Mouse (Mus musculus) limb, embryonic 13.5 days (tissue): ENCODE results near the gene Mzt1. TPM values are rescaled to one million over a fixed set of nuclear protein-coding genes. Genes with fewer than 3 reads are reported as not detected.
"Not testable (repeated sequence)": the region's sequence is repeated elsewhere in the genome, so short reads cannot be mapped to it uniquely, and the experiment has no call there.

ENCODE experiments used
- ATAC-seq: fragments of 200-750 bp; cut with Nextera tagmentation; 2 replicates; pipeline ENCODE4 v1.8.0; 2017; ENCODE audit warnings: low read depth, moderate number of reproducible peaks, moderate TSS enrichment; ENCODE audit not compliant: low FRiP score
- H3K27ac ChIP-seq: fragments of 300-500 bp; sonication (generic); 2 replicates; pipeline ENCODE4 v1.5.1; 2015; ENCODE audit warnings: inconsistent platforms, mild to moderate bottlenecking, moderate library complexity
- H3K27me3 ChIP-seq: fragments of 300-500 bp; sonication (generic); 2 replicates; pipeline ENCODE4 v1.6.1; 2015; ENCODE audit warnings: mild to moderate bottlenecking, inconsistent platforms
- H3K36me3 ChIP-seq: fragments of 300-500 bp; sonication (generic); 2 replicates; pipeline ENCODE4 v1.6.1; 2015; ENCODE audit warnings: inconsistent platforms, mild to moderate bottlenecking, moderate library complexity
- H3K4me1 ChIP-seq: fragments of 300-500 bp; sonication (generic); 2 replicates; pipeline ENCODE4 v1.6.1; 2015; ENCODE audit warnings: inconsistent platforms
- H3K4me2 ChIP-seq: fragments of 300-500 bp; sonication (generic); replicated peaks from 2 replicates; pipeline ENCODE4 v1.6.1; 2015; ENCODE audit warnings: inconsistent platforms, mild to moderate bottlenecking, moderate library complexity
- H3K4me3 ChIP-seq: fragments of 300-500 bp; sonication (generic); 2 replicates; pipeline ENCODE4 v1.5.1; 2015; ENCODE audit warnings: moderate library complexity, mild to moderate bottlenecking, inconsistent platforms
- H3K9ac ChIP-seq: fragments of 300-500 bp; sonication (generic); 2 replicates; pipeline ENCODE4 v1.6.1; 2015; ENCODE audit warnings: mild to moderate bottlenecking, inconsistent platforms
- H3K9me3 ChIP-seq: fragments of 300-500 bp; sonication (generic); 2 replicates; pipeline ENCODE4 v1.6.1; 2016; ENCODE audit warnings: inconsistent platforms
- WGBS: fragments of 180-500 bp; shearing (Covaris S2); methylation state at CpG from one replicate; pipeline ENCODE4 v1.1.7; 2015; 5-methylcytosine and 5-hydroxymethylcytosine counted together
- polyA plus RNA-seq: library from polyadenylated mRNA; unstranded; fragments of >200 nt; fragmentation: Nextera tagmentation; extraction: Ambion mirVana; gene quantifications from 2 replicates; pipeline ENCODE4 v1.2.1, GENCODE M21; 2015

Mzt1 gene
- polyA plus RNA-seq, 1 experiment from 2014 or later, result 92.7 TPM

- H3K36me3 ChIP-seq, result peaks cover 25% of the 10 kb centered on the region
- ATAC-seq, H3K27me3 ChIP-seq, H3K27ac ChIP-seq, H3K9me3 ChIP-seq, H3K9ac ChIP-seq, H3K4me2 ChIP-seq, H3K4me3 ChIP-seq: not testable (repeated sequence)
- peaks cover 14% of the 10 kb centered on the region for H3K4me1 ChIP-seq
- WGBS, result 85% methylated on average over 5 of the region's 5 CpGs
Measured at GRCm38 (mm10) chr14:99039308-99039707, 6.6 kb downstream of the Mzt1 start.

GRCm38 (mm10) chr14:99037703-99038102, 8.2 kb downstream of the Mzt1 start:
- peaks cover 35% of the 10 kb centered on the region for H3K36me3 ChIP-seq
- no peaks in the 10 kb centered on the region for H3K27me3 ChIP-seq
- H3K27ac ChIP-seq, result no peak overlapping the region
- no peak overlapping the region for H3K9ac ChIP-seq
- H3K9me3 ChIP-seq, result no peaks in the 10 kb centered on the region
- H3K4me3 ChIP-seq, result no peak overlapping the region
- H3K4me2 ChIP-seq, result no peak overlapping the region
- ATAC-seq, result no peak
- WGBS, result 83% methylated on average over 2 of the region's 2 CpGs
- peaks cover 3% of the 10 kb centered on the region for H3K4me1 ChIP-seq

GRCm38 (mm10) chr14:99036039-99036438, 9.9 kb downstream of the Mzt1 start:
- no peak for ATAC-seq
- WGBS, result 69% methylated on average over 4 of the region's 4 CpGs
- H3K4me1 ChIP-seq, result no peaks in the 10 kb centered on the region

DNA sequence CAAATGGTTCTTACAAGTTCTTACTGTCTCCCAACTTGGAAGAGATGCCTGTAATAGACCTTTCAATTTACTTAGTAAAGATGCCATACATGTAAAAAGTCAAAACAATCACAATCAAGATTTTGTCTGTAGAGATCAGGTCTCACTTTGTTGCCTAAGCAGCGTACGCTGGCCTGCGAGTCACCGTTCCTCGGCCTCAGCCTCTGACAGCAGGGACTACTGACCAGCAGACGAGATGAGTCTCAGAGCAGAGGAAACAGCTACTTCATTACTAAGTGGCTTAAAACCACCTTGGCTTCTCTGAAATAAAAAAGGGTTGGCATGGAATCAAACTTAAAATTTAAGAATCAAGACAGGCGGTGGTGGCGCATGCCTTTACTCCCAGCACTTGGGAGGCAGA, 11.1 kb downstream of the Mzt1 start:
- not testable (repeated sequence) for H3K4me2 ChIP-seq, ATAC-seq, H3K4me3 ChIP-seq, H3K27ac ChIP-seq, H3K27me3 ChIP-seq, H3K4me1 ChIP-seq, H3K9me3 ChIP-seq, H3K9ac ChIP-seq
- peaks cover 45% of the 10 kb centered on the region for H3K36me3 ChIP-seq
- 97% methylated on average over 8 of the region's 8 CpGs for WGBS

More at GRCm38 (mm10) chr14:99036039-99036438, 9.9 kb downstream of the Mzt1 start:
- no peak overlapping the region for H3K9ac ChIP-seq
- no peak overlapping the region for H3K4me2 ChIP-seq
- H3K27me3 ChIP-seq, result no peaks in the 10 kb centered on the region
- peaks cover 45% of the 10 kb centered on the region for H3K36me3 ChIP-seq
- no peak overlapping the region for H3K4me3 ChIP-seq
- H3K27ac ChIP-seq, result no peak overlapping the region
- H3K9me3 ChIP-seq, result no peaks in the 10 kb centered on the region

DNA sequence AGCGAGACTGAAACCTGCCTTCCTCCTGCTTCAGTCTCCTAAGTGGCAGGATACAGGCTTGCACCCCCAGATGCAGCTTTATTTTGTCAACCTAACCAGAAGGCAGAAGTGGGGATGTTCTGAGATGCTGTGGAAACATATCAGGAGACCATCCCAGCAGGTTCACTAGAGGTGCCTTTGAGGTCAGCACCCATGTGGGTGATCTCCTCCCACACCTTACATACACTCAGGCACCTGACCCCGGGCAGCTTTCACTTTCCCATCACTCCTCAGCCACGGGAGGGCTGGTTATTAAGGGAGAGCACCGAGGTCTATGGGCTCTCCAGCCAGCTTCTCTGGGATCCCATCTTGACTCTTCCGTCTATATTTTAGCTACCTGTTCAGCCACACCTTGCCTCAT, 13.3 kb downstream of the Mzt1 start:
- Histone ChIP-seq H3K4me3 (no peak overlapping the region), H3K4me1 (no peaks in the 10 kb centered on the region; the same call in 1 of the 2 replicates), H3K27ac (no peak overlapping the region), H3K27me3 (no peaks in the 10 kb centered on the region), H3K36me3 (peaks cover 26% of the 10 kb centered on the region), H3K9me3 (no peaks in the 10 kb centered on the region), H3K9ac (no peak overlapping the region), H3K4me2 (no peak overlapping the region)
- WGBS, result 77% methylated on average over 5 of the region's 5 CpGs
- no peak for ATAC-seq

DNA sequence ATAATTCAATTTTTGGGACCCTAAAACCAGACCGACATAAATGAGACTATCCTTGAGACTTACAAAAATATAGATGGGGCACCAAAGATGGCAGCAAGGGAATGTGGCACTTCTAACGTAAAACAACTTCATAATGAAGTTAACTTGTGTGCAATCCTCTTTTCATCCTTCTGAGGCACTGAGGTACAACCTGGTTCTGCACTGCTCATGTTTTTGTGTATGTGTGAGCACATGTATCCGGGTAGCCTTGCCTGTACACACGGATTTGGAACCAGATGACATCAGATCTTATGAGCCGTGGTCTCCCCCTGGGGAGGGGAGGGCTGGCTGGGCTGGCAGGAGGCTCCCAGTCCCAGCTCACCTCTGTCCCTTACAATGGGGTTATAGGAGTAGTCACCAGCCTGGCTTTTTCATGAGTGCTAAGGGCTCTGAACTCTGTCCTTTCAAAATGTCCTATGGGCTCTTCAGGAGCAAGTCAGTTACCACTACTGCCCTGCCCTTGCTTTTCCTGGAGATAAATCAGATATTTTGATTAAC, 14.5 kb downstream of the Mzt1 start:
- Histone ChIP-seq H3K4me3 (no peak overlapping the region), H3K4me1 (no peaks in the 10 kb centered on the region; the same call in 1 of the 2 replicates), H3K27ac (no peak overlapping the region), H3K4me2 (no peak overlapping the region), H3K9ac (no peak overlapping the region), H3K36me3 (peaks cover 25% of the 10 kb centered on the region), H3K9me3 (peaks cover 5% of the 10 kb centered on the region; the same call in 1 of the 2 replicates), H3K27me3 (no peaks in the 10 kb centered on the region)
- ATAC-seq, result no peak
- 79% methylated on average over 5 of the region's 5 CpGs for WGBS

DNA sequence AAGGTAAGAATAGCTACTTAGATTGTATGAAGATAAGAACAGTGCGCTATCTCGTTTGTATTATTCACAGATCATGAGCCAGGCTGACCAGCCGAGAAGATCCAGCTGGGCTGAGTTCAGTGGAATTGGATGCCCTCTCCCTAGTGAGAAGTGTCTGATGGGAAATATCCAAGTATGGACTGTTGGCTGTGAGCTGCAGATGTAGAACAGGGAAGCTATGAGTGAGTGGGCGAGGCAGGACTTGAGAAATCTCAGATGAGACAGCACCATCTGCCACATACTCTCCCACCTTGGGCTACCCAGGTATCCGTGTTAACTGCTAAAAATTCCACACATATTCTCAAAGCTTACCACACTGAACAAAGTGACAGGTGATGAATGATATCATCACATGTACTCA, 15.9 kb downstream of the Mzt1 start:
- 86% methylated on average over 5 of the region's 5 CpGs for WGBS
- Histone ChIP-seq H3K27me3 (no peaks in the 10 kb centered on the region), H3K36me3 (peaks cover 20% of the 10 kb centered on the region), H3K4me1 (no peaks in the 10 kb centered on the region; the same call in 1 of the 2 replicates), H3K9me3 (peaks cover 5% of the 10 kb centered on the region; the same call in 1 of the 2 replicates), H3K27ac (no peak overlapping the region), H3K4me2 (no peak overlapping the region), H3K4me3 (no peak overlapping the region), H3K9ac (no peak overlapping the region)
- no peak for ATAC-seq

DNA sequence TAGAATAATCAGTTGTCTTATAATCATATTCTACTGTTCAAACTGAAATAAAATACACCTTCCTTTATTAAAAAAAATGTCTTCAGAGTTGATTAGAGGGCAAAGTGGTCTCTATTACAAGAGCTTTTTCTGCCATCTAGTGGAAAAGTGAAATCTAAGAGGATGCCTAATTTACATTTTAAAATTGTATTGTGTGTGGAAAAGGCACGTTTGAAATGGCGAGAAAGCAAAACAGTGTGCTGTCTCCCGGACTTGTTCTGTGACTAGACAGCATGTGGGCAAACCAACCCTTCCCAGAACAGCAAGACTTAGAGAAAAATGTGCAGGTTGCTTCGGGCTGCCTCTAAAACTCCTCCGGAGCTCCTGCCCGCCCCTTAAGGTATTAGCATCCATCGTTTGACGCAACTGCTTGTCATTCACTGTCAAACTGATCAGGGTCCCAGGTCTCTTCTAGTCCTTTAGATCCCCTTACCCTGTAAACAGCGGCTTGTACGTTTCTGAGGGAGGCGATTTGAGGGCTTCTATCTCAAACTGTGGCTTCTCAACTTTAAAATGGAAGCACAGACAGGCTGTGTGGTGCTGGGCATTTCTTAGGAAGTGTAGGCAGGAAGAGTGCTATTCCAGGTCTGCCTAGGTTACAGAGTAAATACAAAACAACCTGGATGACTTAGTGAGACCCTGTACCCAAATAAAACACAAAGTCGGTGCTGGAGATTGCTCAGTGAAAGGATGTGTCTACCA, 23.4 kb downstream of the Mzt1 start:
- Histone ChIP-seq H3K27ac (no peak overlapping the region), H3K4me1 (no peaks in the 10 kb centered on the region), H3K27me3 (no peaks in the 10 kb centered on the region), H3K4me2 (peak overlapping the region; percentile 52), H3K9ac (no peak overlapping the region), H3K36me3 (no peaks in the 10 kb centered on the region), H3K4me3 (peak overlapping the region; percentile 21), H3K9me3 (peaks cover 5% of the 10 kb centered on the region; the same call in 1 of the 2 replicates)
- WGBS, result 47% methylated on average over 12 of the region's 12 CpGs
- ATAC-seq, result no peak

DNA sequence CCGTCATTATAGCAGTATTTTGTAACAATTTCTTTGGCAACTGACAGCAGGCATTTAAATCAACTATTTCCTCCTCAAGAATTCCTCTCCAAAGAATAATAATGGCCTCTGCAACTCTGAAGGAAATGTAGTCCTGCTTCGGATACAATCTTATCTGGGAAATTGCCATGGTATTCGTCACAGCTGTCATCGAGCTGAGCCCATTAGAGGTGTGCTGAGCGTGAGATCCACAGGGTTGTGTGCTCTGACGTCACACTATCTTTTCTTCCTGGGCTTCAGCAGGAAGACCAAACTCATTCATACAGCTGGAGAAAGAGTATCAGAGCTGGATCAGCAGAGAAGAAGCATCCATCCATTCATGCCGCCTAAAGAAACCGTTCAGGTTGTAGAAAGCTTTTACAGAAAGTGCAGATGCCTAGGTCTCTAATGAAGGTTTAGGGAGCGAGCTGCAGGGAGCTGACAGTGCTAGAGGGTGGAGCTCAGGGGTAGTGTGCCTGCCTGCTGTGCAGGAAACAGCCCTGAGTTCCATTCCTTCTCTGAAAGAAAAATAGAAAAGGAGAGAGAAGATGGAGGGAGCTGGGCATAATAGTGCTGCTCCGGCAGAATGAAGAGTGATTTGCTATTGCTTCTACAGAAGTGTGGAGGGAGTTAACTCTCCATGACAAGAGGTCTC, 26.7 kb downstream of the Mzt1 start:
- 51% methylated on average over 10 of the region's 10 CpGs for WGBS
- H3K9me3 ChIP-seq, result no peaks in the 10 kb centered on the region
- H3K27me3 ChIP-seq, result no peaks in the 10 kb centered on the region
- no peak for ATAC-seq
- H3K4me2 ChIP-seq, result no peak overlapping the region
- no peak overlapping the region for H3K9ac ChIP-seq
- no peak overlapping the region for H3K4me3 ChIP-seq
- no peaks in the 10 kb centered on the region for H3K36me3 ChIP-seq
- H3K27ac ChIP-seq, result no peak overlapping the region
- H3K4me1 ChIP-seq, result no peaks in the 10 kb centered on the region

- no peak overlapping the region for H3K27ac ChIP-seq
- no peak overlapping the region for H3K4me2 ChIP-seq
- 79% methylated on average over 7 of the region's 7 CpGs for WGBS
- H3K27me3 ChIP-seq, result no peaks in the 10 kb centered on the region
- no peak overlapping the region for H3K9ac ChIP-seq
- H3K36me3 ChIP-seq, result no peaks in the 10 kb centered on the region
- H3K9me3 ChIP-seq, result no peaks in the 10 kb centered on the region
- no peaks in the 10 kb centered on the region for H3K4me1 ChIP-seq
- no peak for ATAC-seq
- no peak overlapping the region for H3K4me3 ChIP-seq
Measured at GRCm38 (mm10) chr14:99018691-99019090, 27.2 kb downstream of the Mzt1 start.

DNA sequence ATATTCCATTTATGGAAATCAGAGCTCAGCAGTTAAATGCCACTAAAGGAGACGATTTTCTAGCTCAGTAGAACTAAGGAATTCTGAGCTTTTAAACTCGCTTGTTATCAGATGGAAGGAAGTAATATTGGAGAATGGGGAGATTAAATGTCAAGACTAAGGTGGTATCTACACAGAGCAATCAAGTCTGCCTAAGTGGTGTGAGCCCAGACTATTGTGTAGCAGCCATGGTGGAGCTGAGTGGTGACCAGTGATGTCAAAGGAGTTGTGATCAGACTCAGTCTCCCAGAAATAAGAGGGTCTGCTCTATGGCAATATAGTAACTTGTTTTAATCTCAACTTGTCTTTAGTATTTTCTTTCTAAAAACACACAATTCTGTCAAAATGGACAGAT, 35.0 kb downstream of the Mzt1 start:
- H3K4me2 ChIP-seq, result no peak overlapping the region
- H3K36me3 ChIP-seq, result no peaks in the 10 kb centered on the region
- no peak overlapping the region for H3K27ac ChIP-seq
- H3K4me3 ChIP-seq, result no peak overlapping the region
- no peaks in the 10 kb centered on the region for H3K27me3 ChIP-seq
- H3K9ac ChIP-seq, result no peak overlapping the region
- 53% methylated on average over 2 of the region's 2 CpGs for WGBS
- H3K9me3 ChIP-seq, result no peaks in the 10 kb centered on the region
- H3K4me1 ChIP-seq, result 0 out of 2 replicates have a peak, but pooled peaks cover 3% of the 10 kb centered on the region
- ATAC-seq, result no peak

DNA sequence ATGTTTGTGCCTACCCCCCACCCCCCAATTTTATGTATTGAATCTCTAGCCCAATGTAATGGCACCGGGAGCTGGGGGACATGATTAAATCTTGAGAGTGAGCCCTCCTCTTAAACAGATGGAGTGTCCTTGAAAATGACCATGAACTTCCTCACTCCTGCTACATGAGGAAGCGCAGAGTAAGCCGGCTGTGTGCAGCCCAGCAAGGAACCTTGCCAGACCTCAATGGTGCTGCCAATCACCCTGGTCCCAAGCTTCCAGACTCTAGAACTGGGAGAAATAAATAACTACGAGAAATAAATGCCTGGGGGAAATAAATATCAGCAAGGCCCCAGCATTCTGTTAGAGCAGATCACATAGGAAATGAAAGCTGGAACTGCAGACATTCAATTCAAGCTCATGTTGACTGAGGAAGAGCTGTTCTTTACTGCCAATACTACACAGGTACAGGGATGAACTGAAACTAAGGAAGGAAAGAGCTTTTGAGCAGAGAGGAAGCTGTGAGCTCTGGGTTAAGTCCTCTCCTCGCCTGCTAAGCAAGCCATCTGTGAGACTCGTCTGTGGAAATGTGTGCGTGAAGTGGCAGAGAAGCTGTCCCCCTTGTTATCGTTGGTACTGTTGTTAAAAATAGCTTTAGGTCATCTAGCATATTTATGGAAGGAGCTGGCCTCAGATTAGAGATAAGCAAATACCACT, 35.6 kb downstream of the Mzt1 start:
- no peaks in the 10 kb centered on the region for H3K36me3 ChIP-seq
- no peak for ATAC-seq
- no peak overlapping the region for H3K4me3 ChIP-seq
- no peaks in the 10 kb centered on the region for H3K27me3 ChIP-seq
- H3K9me3 ChIP-seq, result no peaks in the 10 kb centered on the region
- H3K4me2 ChIP-seq, result no peak overlapping the region
- H3K27ac ChIP-seq, result no peak overlapping the region
- H3K4me1 ChIP-seq, result 0 out of 2 replicates have a peak, but pooled peaks cover 3% of the 10 kb centered on the region
- WGBS, result 65% methylated on average over 8 of the region's 8 CpGs
- no peak overlapping the region for H3K9ac ChIP-seq
